Mouse (Mus musculus) embryonic facial prominence, embryonic 14.5 days (tissue): ENCODE results near the gene Lrrc8a. TPM values are rescaled to one million over a fixed set of nuclear protein-coding genes. Genes with fewer than 3 reads are reported as not detected.

Experiments used
- ATAC-seq: fragments of 200-750 bp; cut with Nextera tagmentation; 2 replicates; pipeline ENCODE4 v1.8.0; 2017; ENCODE audit warnings: low read depth, moderate number of reproducible peaks, moderate TSS enrichment
- DNase-seq: peaks from one replicate; pipeline ENCODE4 v3.0.0-alpha.2; 2015; ENCODE audit warnings: low spot score
- H3K27ac ChIP-seq: fragments of 300-500 bp; sonication (generic); replicated peaks from 2 replicates; pipeline ENCODE4 v1.5.1; 2014; ENCODE audit warnings: low read depth, mild to moderate bottlenecking, low read length, moderate library complexity
- H3K27me3 ChIP-seq: fragments of 300-500 bp; sonication (generic); replicated peaks from 2 replicates; pipeline ENCODE4 v1.6.1; 2014; ENCODE audit warnings: low read length; ENCODE audit not compliant: control insufficient read depth, insufficient read depth
- H3K36me3 ChIP-seq: fragments of 300-500 bp; sonication (generic); 2 replicates; pipeline ENCODE4 v1.6.1; 2014; ENCODE audit warnings: low read length, mixed read lengths; ENCODE audit not compliant: control insufficient read depth, insufficient read depth
- H3K4me1 ChIP-seq: fragments of 300-500 bp; sonication (generic); 2 replicates; pipeline ENCODE4 v1.6.1; 2014; ENCODE audit warnings: antibody characterized with exemption, low read length; ENCODE audit not compliant: control insufficient read depth, insufficient read depth
- H3K4me2 ChIP-seq: fragments of 300-500 bp; sonication (generic); 2 replicates; pipeline ENCODE4 v1.6.1; 2014; ENCODE audit warnings: low read depth, mild to moderate bottlenecking, low read length, moderate library complexity, mixed read lengths
- H3K4me3 ChIP-seq: fragments of 300-500 bp; sonication (generic); 2 replicates; pipeline ENCODE4 v1.5.1; 2014; ENCODE audit warnings: low read depth, mild to moderate bottlenecking, low read length
- H3K9ac ChIP-seq: fragments of 300-500 bp; sonication (generic); 2 replicates; pipeline ENCODE4 v1.6.1; 2014; ENCODE audit warnings: low read depth, mild to moderate bottlenecking, low read length, moderate library complexity, mixed read lengths
- H3K9me3 ChIP-seq: fragments of 300-500 bp; sonication (generic); 2 replicates; pipeline ENCODE4 v1.6.1; 2016; ENCODE audit warnings: low read length; ENCODE audit not compliant: control insufficient read depth
- WGBS: fragments of 180-500 bp; shearing (Covaris S2); extraction: QIAGEN DNeasy Blood & Tissue Kit; methylation state at CpG from one replicate; pipeline ENCODE4 v1.1.7; 2014; 5-methylcytosine and 5-hydroxymethylcytosine counted together
- polyA plus RNA-seq: library from polyadenylated mRNA; unstranded; fragments of >200 nt; fragmentation: Nextera tagmentation; extraction: Ambion mirVana; gene quantifications from 2 replicates; pipeline ENCODE4 v1.2.1, GENCODE M21; 2014

Lrrc8a gene
- polyA plus RNA-seq, 1 experiment from 2014 or later, result 39.2 TPM

GRCm38 (mm10) chr2:30299525-30299924 lies 62.0 kb downstream of the Lrrc8a start:
- DNase-seq (no peak), ATAC-seq (no peak)
- no peak overlapping the region for H3K4me3 ChIP-seq
- no peak overlapping the region for H3K9ac ChIP-seq
- H3K27ac ChIP-seq, result no peak overlapping the region
- H3K27me3 ChIP-seq, result no peaks in the 10 kb centered on the region
- H3K4me2 ChIP-seq, result no peak overlapping the region
- 82% methylated on average over 3 of the region's 3 CpGs for WGBS
- H3K36me3 ChIP-seq, result peaks cover 82% of the 10 kb centered on the region
- H3K4me1 ChIP-seq, result no peaks in the 10 kb centered on the region
- no peaks in the 10 kb centered on the region for H3K9me3 ChIP-seq

GRCm38 (mm10) chr2:30299966-30300365 lies 62.5 kb downstream of the Lrrc8a start:
- Histone ChIP-seq H3K27me3 (no peaks in the 10 kb centered on the region), H3K27ac (no peak overlapping the region), H3K4me3 (no peak overlapping the region), H3K9me3 (no peaks in the 10 kb centered on the region), H3K36me3 (peaks cover 86% of the 10 kb centered on the region), H3K4me1 (no peaks in the 10 kb centered on the region), H3K9ac (no peak overlapping the region), H3K4me2 (no peak overlapping the region)
- WGBS, result 90% methylated on average over 5 of the region's 5 CpGs
- ATAC-seq (no peak), DNase-seq (no peak)

GRCm38 (mm10) chr2:30306087-30306486 lies 68.6 kb downstream of the Lrrc8a start:
- 94% methylated on average over 7 of the region's 7 CpGs for WGBS
- no peak overlapping the region for H3K4me2 ChIP-seq
- DNase-seq (no peak), ATAC-seq (no peak)
- peaks cover 100% of the 10 kb centered on the region for H3K36me3 ChIP-seq
- no peaks in the 10 kb centered on the region for H3K9me3 ChIP-seq
- H3K27me3 ChIP-seq, result no peaks in the 10 kb centered on the region
- no peak overlapping the region for H3K27ac ChIP-seq
- H3K4me3 ChIP-seq, result no peak overlapping the region
- H3K4me1 ChIP-seq, result no peaks in the 10 kb centered on the region
- no peak overlapping the region for H3K9ac ChIP-seq

- Histone ChIP-seq H3K4me3 (no peak overlapping the region), H3K9ac (no peak overlapping the region), H3K9me3 (no peaks in the 10 kb centered on the region), H3K4me1 (no peaks in the 10 kb centered on the region), H3K27me3 (no peaks in the 10 kb centered on the region), H3K4me2 (no peak overlapping the region), H3K36me3 (peaks cover 94% of the 10 kb centered on the region), H3K27ac (no peak overlapping the region)
- 88% methylated on average over 3 of the region's 3 CpGs for WGBS
- ATAC-seq (no peak), DNase-seq (no peak)
Measured at GRCm38 (mm10) chr2:30309351-30309750, 71.8 kb downstream of the Lrrc8a start.

- Histone ChIP-seq H3K4me1 (no peaks in the 10 kb centered on the region), H3K4me3 (no peak overlapping the region), H3K9ac (no peak overlapping the region), H3K4me2 (no peak overlapping the region), H3K27me3 (no peaks in the 10 kb centered on the region), H3K36me3 (peaks cover 94% of the 10 kb centered on the region), H3K9me3 (no peaks in the 10 kb centered on the region), H3K27ac (no peak overlapping the region)
- no peak for DNase-seq
- no peak for ATAC-seq
- WGBS, result 91% methylated on average over 2 of the region's 2 CpGs
Measured at GRCm38 (mm10) chr2:30311481-30311880, 74.0 kb downstream of the Lrrc8a start.

Other genes with a start within 250 kb of the Lrrc8a start
- 29.0 and 33.7 TPM in 2 replicates for gene Wdr34, start 188.8 kb upstream of the Lrrc8a start, polyA plus RNA-seq
- 351 and 393 TPM in 2 replicates for gene Set, start 180.3 kb upstream of the Lrrc8a start, polyA plus RNA-seq
- gene Pkn3, start 160.0 kb upstream of the Lrrc8a start, polyA plus RNA-seq, result 5.6 and 7.6 TPM in 2 replicates
- gene Zdhhc12, start 144.1 kb upstream of the Lrrc8a start, polyA plus RNA-seq, result 26.1 and 28.9 TPM in 2 replicates
- gene Zer1, start 113.1 kb upstream of the Lrrc8a start, polyA plus RNA-seq, result 7.9 and 8.3 TPM in 2 replicates
- gene Tbc1d13, start 104.0 kb upstream of the Lrrc8a start, polyA plus RNA-seq, result 10.5 TPM in 2 replicates
- gene Endog, start 66.2 kb upstream of the Lrrc8a start, polyA plus RNA-seq, result 21.9 and 26.5 TPM in 2 replicates
- gene Spout1, start 59.3 kb upstream of the Lrrc8a start, polyA plus RNA-seq, result 63.8 and 67.8 TPM in 2 replicates
- 8.1 and 8.2 TPM in 2 replicates for gene Kyat1, start 31.9 kb upstream of the Lrrc8a start, polyA plus RNA-seq
- 0.06 TPM in 1 of 2 replicates, not detected in the other for gene Gm28035, start 2.9 kb downstream of the Lrrc8a start, polyA plus RNA-seq
- gene Phyhd1, start 28.5 kb downstream of the Lrrc8a start, polyA plus RNA-seq, result 5.4 and 5.7 TPM in 2 replicates
- gene Gm28038, start 43.3 kb downstream of the Lrrc8a start, polyA plus RNA-seq, result not detected in 2 replicates
- 30.2 and 30.8 TPM in 2 replicates for gene Dolk, start 48.6 kb downstream of the Lrrc8a start, polyA plus RNA-seq
- gene Nup188, start 48.7 kb downstream of the Lrrc8a start, polyA plus RNA-seq, result 35.4 and 39.4 TPM in 2 replicates
- gene Sh3glb2, start 121.6 kb downstream of the Lrrc8a start, polyA plus RNA-seq, result 79.3 and 83.1 TPM in 2 replicates
- gene Miga2, start 126.5 kb downstream of the Lrrc8a start, polyA plus RNA-seq, result 17.6 and 18.8 TPM in 2 replicates
- gene Dolpp1, start 154.5 kb downstream of the Lrrc8a start, polyA plus RNA-seq, result 28.5 and 29.0 TPM in 2 replicates
- gene Crat, start 178.1 kb downstream of the Lrrc8a start, polyA plus RNA-seq, result 43.5 and 46.9 TPM in 2 replicates
- gene Ptpa, start 178.3 kb downstream of the Lrrc8a start, polyA plus RNA-seq, result 70.2 and 77.1 TPM in 2 replicates
- 3.4 TPM in 2 replicates for gene Ier5l, start 236.5 kb downstream of the Lrrc8a start, polyA plus RNA-seq